Mouse (Mus musculus): ENCODE measurements at regions not wholly inside any gene's neighbourhood (a gene's known extent, or its start where the extent isn't known, plus 50 kb on each side); places are given as distances from the start of the nearest gene placed in this dataset.
A peak's percentile ranks its signal among the peaks of the same experiment; 100 is the strongest.

DNA sequence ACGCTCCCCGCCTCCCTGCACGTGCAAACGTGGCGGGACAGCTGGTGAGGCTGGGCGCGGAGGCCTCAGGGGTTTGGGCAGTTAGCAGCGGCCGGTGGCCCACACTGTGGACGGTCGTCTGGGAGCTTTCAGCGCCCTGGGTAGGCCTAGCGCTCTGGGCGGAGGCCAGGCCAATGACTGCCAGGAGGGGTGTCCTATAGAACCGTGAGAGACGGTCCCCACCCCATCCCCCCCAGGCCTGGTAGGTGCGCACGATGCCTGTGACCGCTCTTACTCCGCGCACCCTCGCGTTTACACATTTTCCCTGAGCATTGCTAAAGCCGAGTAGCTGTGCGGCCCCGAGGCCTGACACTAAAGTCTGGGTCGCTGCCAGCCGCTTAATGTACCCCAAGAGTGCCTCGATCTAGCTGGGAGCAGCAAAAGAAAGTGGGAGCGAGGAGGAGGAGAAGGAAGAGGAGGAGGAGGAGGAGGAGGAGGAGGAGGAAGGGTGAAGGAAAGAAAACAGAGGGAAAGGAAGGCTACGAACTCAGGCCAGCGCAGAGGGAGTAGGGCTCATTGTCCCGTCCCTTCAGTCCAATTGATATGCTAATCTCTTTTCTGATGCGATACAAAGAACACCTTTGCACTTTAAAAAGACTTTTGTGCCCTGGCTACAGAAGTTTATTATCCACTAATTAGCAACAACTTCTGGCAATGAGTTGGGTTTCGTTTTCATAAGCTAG is 161.3 kb upstream of the Cypt12 start:
- Histone ChIP-seq H3K4me2 (peak overlapping the region; percentile 70), H3K4me3 (ENCODE audit: low read depth, low read length) (peak overlapping the region; percentile 37), H3K27ac (ENCODE audit: low read depth) (no peak overlapping the region), H3K4me1 (ENCODE audit: insufficient read depth) (peaks cover 4% of the 10 kb centered on the region; the same call in 1 of the 2 replicates), H3K27me3 (ENCODE audit: insufficient read depth, low read length) (peaks cover 74% of the 10 kb centered on the region), H3K36me3 (ENCODE audit: insufficient read depth) (no peaks in the 10 kb centered on the region), H3K9me3 (ENCODE audit: low read depth, low read length) (no peaks in the 10 kb centered on the region), H3K9ac (peak overlapping the region; percentile 36; the same call in 1 of the 2 replicates)
- no peak for TF ChIP-seq CTCF (IDR thresholded peaks at IDR 0.05; ENCODE audit: low read depth)
- ATAC-seq (ENCODE audit: insufficient read depth) (peak; percentile 83), DNase-seq (peak; percentile 12)
- WGBS = 3% methylated on average over 35 of the region's 35 CpGs

DNA sequence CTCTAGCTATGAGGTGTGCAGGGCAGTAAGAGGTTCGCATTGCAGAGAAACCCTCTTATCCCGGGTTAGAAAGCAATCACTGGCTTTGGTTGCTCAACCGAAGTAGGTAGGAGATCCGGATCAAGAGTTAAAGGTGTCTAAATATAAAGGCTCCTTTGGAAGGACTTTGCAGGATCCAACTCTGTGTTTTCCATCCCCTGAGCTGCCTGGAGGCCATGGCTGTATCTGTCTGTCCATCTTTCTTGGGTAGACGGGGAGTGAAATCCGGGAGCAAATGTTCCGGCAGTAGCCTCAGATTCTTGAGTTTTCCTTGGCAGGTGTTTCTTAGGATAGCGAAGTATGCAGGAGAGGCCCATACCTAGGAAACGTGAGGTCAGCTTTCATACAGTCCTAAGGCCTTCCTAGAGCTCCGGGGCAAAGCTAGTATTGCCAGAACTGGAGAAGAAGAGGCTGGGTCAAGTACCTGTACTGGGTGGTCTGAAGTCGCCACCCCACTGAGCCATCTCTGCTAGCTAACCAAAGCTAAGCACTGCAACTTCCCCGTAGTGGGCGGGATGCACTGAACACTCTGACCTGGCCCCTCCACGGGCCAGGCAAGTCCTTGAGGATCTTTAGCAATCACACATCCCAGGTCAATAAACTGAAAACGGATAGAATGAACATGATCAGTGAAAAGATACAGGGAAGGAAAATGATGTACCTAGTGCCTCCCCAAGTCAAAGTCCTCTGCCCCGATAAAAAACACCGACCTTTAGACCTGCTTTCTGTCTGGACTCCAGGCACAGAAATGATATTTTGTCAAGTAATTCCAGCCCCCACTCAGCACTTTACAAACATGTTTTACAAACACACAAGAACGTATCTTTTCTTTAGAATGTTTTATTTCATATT is 160.5 kb upstream of the Cypt12 start:
- Histone ChIP-seq H3K4me3 (ENCODE audit: low read depth, low read length) (no peak overlapping the region), H3K4me2 (no peak overlapping the region), H3K4me1 (ENCODE audit: insufficient read depth) (peaks cover 4% of the 10 kb centered on the region; the same call in 1 of the 2 replicates)

DNA sequence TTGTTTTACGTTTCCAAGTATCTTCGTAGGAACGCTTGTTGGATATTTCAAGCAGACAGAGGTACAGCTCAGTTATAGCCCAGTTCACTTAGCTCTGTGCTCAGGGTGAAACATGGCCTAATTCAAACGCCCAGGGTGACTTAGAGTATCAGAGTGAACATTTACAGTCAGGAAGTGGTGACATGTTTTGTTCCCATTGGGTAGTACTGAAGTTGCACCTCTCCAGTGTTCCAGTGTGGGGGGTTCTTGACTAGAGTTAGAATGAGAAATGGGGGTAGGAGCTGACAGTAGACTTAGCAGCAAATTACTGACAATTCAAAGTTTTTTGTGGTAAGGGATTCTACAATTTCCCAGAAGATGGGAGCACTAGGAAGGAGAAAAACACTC is 159.9 kb upstream of the Cypt12 start:
- Histone ChIP-seq H3K4me3 (ENCODE audit: low read depth, low read length) (no peak overlapping the region), H3K27me3 (ENCODE audit: insufficient read depth, low read length) (peaks cover 86% of the 10 kb centered on the region), H3K9me3 (ENCODE audit: low read depth, low read length) (no peaks in the 10 kb centered on the region), H3K4me1 (ENCODE audit: insufficient read depth) (peaks cover 4% of the 10 kb centered on the region; the same call in 1 of the 2 replicates), H3K36me3 (ENCODE audit: insufficient read depth) (no peaks in the 10 kb centered on the region), H3K27ac (ENCODE audit: low read depth) (no peak overlapping the region), H3K9ac (no peak overlapping the region), H3K4me2 (no peak overlapping the region)
- no peak for TF ChIP-seq CTCF (IDR thresholded peaks at IDR 0.05; ENCODE audit: low read depth)
- WGBS = 26% methylated on average over 4 of the region's 4 CpGs
- DNase-seq (no peak), ATAC-seq (ENCODE audit: insufficient read depth) (no peak)

More for the DNA sequence above, 160.5 kb upstream of the Cypt12 start:
- Histone ChIP-seq H3K9me3 (ENCODE audit: low read depth, low read length) (no peaks in the 10 kb centered on the region), H3K9ac (no peak overlapping the region), H3K27ac (ENCODE audit: low read depth) (no peak overlapping the region), H3K36me3 (ENCODE audit: insufficient read depth) (no peaks in the 10 kb centered on the region), H3K27me3 (ENCODE audit: insufficient read depth, low read length) (peaks cover 79% of the 10 kb centered on the region)
- no peak for TF ChIP-seq CTCF (IDR thresholded peaks at IDR 0.05; ENCODE audit: low read depth)
- DNase-seq (no peak), ATAC-seq (ENCODE audit: insufficient read depth) (no peak)
- 3% methylated on average over 18 of the region's 18 CpGs for WGBS

DNA sequence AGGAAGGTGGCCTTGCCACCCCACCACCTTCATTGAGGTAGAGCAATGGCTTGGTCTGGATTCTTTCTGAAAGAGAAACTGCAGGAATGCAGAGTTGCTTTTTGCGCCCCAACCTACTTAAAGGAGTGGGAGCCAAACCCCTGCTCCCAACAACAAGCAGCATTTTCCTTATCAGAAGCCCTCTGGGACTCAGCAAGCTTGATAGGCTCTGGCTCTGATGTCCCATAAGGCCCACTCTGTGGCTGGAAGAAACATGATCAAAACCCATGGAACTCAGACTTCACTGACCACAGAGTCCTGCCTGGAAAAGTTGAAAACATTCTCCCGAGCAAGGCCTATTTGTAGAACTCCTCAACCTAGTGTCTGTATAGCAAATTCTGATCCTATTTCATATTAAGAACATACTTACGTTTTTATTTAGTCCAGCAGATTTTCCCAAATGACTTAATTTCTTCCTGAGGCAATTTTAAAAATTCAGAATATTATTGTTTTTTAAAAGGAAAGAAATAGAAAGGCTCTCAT is 159.4 kb upstream of the Cypt12 start:
- peaks cover 91% of the 10 kb centered on the region for H3K27me3 ChIP-seq (ENCODE audit: insufficient read depth, low read length)
- H3K4me1 ChIP-seq (ENCODE audit: insufficient read depth) = peaks cover 4% of the 10 kb centered on the region; the same call in 1 of the 2 replicates
- no peak overlapping the region for H3K4me2 ChIP-seq
- ATAC-seq (ENCODE audit: insufficient read depth) (no peak), DNase-seq (no peak)
- no peaks in the 10 kb centered on the region for H3K9me3 ChIP-seq (ENCODE audit: low read depth, low read length)
- WGBS = 23% methylated on average over 3 of the region's 3 CpGs
- H3K36me3 ChIP-seq (ENCODE audit: insufficient read depth) = no peaks in the 10 kb centered on the region
- TF ChIP-seq CTCF (IDR thresholded peaks at IDR 0.05; ENCODE audit: low read depth) = no peak
- H3K4me3 ChIP-seq (ENCODE audit: low read depth, low read length) = no peak overlapping the region
- no peak overlapping the region for H3K9ac ChIP-seq
- no peak overlapping the region for H3K27ac ChIP-seq (ENCODE audit: low read depth)

DNA sequence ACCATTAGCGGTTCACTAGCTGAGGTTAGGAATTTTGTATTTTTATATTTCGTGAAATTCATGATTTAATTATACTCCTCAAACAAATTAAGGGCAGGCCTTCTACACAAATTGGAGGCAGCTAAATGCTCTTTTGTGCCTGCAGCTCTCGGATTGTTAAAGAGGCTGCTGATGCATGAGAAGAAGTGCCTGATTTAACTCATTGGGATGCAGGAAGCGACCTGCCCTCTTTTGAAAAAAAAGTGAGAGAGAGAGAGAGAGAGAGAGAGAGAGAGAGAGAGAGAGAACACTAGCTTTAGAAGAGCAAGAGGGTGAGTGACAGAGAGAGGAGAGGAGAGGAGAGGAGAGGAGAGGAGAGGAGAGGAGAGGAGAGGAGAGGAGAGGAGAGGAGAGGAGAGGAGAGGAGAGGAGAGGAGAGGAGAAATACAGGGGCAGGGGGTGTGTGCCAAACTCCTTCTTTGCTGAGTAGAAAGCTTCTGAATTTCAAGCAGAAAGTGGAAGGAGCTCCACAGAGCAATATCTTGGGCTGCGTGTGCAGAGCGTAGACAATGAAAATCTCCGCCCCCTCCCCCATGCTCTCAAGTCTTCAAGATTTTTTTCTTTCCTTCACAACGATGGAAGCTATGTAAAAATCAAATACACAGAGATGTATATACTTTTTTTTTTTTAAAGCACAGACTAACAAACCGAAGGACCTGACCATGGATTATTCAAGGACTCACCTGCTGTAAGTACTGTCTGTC is 158.6 kb upstream of the Cypt12 start:
- WGBS = 4% methylated on average over 9 of the region's 9 CpGs
- no peak for DNase-seq
- Histone ChIP-seq H3K4me1 (ENCODE audit: insufficient read depth) (peaks cover 4% of the 10 kb centered on the region; the same call in 1 of the 2 replicates), H3K9ac (no peak overlapping the region), H3K4me2 (no peak overlapping the region), H3K36me3 (ENCODE audit: insufficient read depth) (no peaks in the 10 kb centered on the region), H3K27me3 (ENCODE audit: insufficient read depth, low read length) (peaks cover 94% of the 10 kb centered on the region), H3K9me3 (ENCODE audit: low read depth, low read length) (no peaks in the 10 kb centered on the region), H3K4me3 (ENCODE audit: low read depth, low read length) (no peak overlapping the region), H3K27ac (ENCODE audit: low read depth) (no peak overlapping the region)
- TF ChIP-seq CTCF (IDR thresholded peaks at IDR 0.05; ENCODE audit: low read depth) = no peak
- no peak for ATAC-seq (ENCODE audit: insufficient read depth)

DNA sequence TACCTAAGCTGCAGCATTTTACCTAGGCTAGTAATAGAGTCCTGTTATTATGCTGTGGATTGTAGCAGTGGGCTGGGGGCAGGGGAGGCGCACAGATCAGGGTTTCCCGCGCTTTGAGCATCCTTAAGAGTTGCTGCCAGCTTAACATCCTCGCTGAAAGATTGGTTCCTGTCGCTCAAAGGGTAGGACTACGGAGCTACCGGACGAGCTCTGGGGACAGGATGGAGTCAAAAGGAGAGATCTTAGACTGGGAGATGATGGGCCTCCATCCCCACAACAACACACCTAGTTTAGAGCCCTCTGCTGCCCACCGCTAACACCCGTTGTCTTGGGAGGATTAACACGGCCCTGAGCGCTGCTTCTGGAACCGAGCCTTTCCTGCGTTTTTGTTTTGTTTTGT is 157.9 kb upstream of the Cypt12 start:
- 0% methylated on average over 14 of the region's 14 CpGs for WGBS

More for the DNA sequence above, 157.9 kb upstream of the Cypt12 start:
- H3K27ac ChIP-seq (ENCODE audit: low read depth) = no peak overlapping the region
- peaks cover 4% of the 10 kb centered on the region; the same call in 1 of the 2 replicates for H3K4me1 ChIP-seq (ENCODE audit: insufficient read depth)
- H3K4me3 ChIP-seq (ENCODE audit: low read depth, low read length) = no peak overlapping the region
- no peak for DNase-seq
- no peak for ATAC-seq (ENCODE audit: insufficient read depth)
- H3K9ac ChIP-seq = no peak overlapping the region
- H3K4me2 ChIP-seq = no peak overlapping the region
- no peaks in the 10 kb centered on the region for H3K9me3 ChIP-seq (ENCODE audit: low read depth, low read length)
- no peaks in the 10 kb centered on the region for H3K36me3 ChIP-seq (ENCODE audit: insufficient read depth)
- peaks cover 93% of the 10 kb centered on the region for H3K27me3 ChIP-seq (ENCODE audit: insufficient read depth, low read length)
- no peak for TF ChIP-seq CTCF (IDR thresholded peaks at IDR 0.05; ENCODE audit: low read depth)
